Mouse (Mus musculus): ENCODE data around the gene Secisbp2.
A peak's percentile ranks its signal among the peaks of the same experiment; 100 is the strongest.
"Not testable (repeated sequence)": the region's sequence is repeated elsewhere in the genome, so short reads cannot be mapped to it uniquely, and the experiment has no call there.

The Secisbp2 gene

GRCm38 (mm10) chr13:51643924-51644828 is 7.3 kb upstream of the Secisbp2 start:
- peak; percentile 39 for DNase-seq (ENCODE audit: low read depth)

DNA sequence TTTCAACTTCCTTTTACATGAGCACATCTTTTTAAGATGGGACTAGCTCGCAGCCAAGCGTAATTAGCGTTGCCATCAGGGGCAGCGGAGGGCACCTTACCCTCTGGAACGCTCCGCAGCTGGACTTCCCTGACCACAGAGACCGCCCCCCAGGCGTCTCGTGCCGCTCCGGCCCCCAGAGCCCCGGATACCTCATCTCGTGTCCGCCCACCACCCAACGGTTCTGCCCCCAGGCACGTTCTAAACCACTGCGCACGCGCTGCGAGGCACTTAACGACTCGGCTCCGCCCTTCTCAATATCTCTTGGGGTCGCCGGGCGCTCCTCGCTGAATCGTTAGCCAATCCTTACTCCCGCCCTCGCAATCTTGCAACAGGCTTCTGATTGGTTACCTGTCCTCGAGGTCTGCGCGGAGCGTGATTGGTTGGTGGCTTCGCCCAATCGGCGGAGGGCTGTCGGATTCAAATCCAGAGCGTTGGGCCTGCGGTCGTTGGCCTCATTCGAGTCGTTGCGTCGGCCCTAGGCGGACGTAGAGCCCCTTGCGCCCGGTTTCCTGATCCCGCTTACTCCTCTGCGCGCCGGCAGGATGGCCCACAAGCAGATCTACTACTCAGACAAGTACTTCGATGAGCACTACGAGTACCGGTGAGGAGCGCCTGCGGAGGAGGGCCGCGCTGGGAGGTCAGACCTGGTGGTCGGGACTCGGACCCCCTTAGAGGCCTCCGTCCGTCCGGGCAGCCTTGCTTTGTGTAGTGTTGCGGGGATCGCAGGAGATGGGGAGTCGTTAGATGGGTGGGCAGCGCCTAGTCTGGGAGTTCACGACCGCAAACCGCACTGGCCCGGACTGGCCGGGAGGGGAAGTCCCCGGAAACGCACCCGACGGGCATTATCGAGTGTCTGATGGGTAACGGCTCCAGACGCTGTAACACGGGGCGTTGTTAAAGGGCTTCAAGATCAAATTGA is 6.4 kb upstream of the Secisbp2 start, which contains the start of gene Cks2:
Cks2 (plus strand) TSS at position 404 of the 961 bp plus-strand sequence.
- DNase-seq (ENCODE audit: low read depth): peak; percentile 100

DNA sequence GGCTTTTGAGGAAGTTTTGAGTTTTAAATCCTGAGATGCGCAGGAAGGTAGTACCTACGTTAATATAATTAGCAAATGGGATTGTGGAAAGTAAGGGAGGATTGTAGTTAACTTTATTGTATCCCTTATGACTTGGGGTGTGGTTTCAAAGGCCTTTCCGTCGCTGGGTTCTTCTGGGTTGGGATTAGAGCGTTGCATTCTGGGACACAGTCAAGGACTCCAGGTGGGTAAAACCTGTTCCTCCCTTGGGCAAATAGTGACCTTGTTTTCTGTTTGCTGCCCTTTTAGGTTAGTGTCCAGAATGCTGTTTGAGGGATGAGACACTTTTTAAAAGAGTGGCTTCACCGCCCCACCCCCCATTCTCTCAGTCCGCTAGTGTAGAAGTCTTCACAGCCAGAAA is 5.6 kb upstream of the Secisbp2 start:
- peak; percentile 59 for DNase-seq (ENCODE audit: low read depth)

GRCm38 (mm10) chr13:51646362-51647027 is 5.0 kb upstream of the Secisbp2 start:
- peak; percentile 17 for DNase-seq (ENCODE audit: low read depth)

GRCm38 (mm10) chr13:51647770-51648169 is 3.7 kb upstream of the Secisbp2 start:
- peak; percentile 45 for DNase-seq (ENCODE audit: low read depth)

DNA sequence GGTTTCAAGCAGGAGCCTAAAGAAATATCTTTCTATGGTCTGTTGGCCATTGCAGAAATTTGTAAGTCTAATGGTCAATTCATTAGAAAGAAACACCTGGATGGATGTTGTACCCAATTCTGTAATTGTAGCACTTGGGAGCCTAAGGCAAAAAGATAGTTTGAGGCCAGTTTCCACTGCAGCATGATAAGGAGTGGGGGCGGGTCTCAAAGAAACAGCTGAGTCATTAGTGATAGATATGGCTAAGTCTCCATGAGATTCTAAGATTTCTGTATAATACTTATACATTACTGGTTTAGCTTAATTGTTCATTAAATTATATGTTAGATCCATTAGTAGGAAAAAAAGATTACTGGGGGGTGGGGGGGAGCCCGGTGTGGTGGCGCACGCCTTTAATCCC is 3.3 kb upstream of the Secisbp2 start:
- peak; percentile 64 for DNase-seq (ENCODE audit: low read depth)

GRCm38 (mm10) chr13:51649740-51650139 is 1.8 kb upstream of the Secisbp2 start:
- no peak for DNase-seq (ENCODE audit: low read depth)

DNA sequence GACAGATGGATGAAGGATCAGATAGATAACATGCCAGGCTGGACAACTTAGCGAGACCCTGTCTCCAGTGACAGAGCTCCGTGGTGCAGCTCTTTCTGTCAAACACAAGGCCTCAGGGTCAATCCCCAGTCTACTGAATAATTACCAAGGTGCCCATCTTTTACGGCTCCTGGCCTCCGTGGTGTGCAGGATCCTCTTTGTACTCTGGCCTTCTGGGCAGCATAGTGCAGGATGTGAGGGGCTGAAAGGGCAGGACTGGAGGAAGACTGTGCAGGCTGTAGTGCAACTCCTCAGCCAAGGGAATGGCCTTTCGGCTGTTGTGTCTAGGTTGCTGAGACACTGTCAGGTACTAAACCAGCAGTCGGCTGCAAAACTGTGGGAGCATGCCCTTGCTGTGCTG is 1.7 kb downstream of the Secisbp2 start:
- DNase-seq (ENCODE audit: low read depth): no peak

DNA sequence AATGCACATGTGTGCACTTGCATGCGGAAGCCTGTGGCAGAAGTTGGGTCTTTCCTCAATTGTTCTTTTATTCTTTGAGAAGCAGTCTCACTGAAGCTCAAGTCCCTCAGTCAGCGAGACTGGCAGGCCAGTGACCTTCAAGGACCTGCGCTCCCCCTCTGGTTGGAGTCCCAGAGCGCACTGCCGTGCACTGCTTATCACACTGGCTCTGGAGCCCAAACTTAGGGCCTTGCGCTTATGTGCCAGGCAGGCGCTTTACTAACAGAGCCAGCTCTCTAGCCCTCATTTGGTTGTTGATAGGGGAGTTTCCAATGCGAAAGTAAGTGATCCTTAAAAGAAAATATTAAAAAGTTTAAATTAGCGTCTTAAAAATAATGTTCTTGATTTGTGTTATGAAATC is 2.5 kb downstream of the Secisbp2 start:
- no peak for DNase-seq (ENCODE audit: low read depth)

GRCm38 (mm10) chr13:51656516-51657235 is 5.2 kb downstream of the Secisbp2 start:
- no peak for DNase-seq (ENCODE audit: low read depth)

DNA sequence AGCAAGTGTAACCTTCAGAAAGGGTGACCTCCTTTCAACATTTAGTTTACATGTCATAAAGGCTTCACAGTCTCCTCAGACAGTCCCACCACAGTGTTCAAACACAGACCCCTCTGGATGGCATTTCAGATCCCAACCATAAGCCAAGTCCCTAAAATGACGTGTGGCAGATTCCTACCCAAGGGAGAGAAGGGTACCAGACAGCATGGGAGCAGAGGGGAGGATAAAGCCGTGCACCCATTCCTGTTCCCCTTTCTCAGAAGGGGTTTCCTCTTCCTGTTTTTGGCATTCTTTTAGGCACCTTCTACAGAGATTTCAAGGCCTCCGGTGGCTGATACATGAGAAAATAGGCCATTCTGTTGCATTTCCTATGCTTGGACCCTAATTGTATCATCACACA is 6.6 kb downstream of the Secisbp2 start:
- DNase-seq (ENCODE audit: low read depth): no peak

DNA sequence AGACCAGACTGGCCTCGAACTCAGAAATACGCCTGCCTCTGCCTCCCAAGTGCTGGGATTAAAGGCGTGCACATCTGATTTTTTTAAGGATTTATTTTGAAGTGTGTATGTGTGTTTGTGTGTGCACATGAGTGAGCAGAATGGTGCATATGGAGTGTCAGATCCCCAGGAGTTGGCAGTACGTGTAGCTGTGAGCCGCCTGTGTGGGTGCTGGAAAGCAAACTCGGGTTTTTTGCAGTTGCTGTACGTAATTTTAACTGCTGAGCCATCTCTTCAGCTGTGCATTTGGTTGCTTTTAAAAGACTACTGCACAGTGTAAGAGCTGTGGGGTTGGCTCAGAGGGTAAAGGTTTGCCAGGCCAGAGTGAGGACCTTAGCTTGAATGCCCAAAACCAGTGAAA is 8.1 kb downstream of the Secisbp2 start:
- no peak for DNase-seq (ENCODE audit: low read depth)

DNA sequence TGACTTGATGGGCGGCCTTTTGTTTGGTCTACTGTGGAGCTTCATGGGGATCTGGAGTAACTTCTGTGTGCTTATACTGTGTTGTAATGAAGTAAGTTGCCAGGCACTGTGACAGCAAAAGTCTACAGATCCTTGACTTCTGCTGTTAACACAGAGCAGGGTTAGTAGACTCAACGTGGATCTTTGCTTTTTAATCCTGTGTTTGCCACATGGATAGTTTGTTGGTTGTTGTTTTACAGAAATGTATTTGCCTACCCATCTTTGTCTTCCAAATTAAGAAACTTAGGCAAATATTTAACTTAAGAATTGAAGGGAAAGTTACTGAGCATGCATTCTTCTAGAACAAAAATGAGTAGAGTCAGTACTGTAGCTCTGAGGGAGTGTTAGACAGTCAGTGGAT is 12.1 kb downstream of the Secisbp2 start:
- no peak for DNase-seq (ENCODE audit: low read depth)

GRCm38 (mm10) chr13:51668195-51668594 is 16.7 kb downstream of the Secisbp2 start:
- not testable (repeated sequence) for DNase-seq (ENCODE audit: low read depth)

DNA sequence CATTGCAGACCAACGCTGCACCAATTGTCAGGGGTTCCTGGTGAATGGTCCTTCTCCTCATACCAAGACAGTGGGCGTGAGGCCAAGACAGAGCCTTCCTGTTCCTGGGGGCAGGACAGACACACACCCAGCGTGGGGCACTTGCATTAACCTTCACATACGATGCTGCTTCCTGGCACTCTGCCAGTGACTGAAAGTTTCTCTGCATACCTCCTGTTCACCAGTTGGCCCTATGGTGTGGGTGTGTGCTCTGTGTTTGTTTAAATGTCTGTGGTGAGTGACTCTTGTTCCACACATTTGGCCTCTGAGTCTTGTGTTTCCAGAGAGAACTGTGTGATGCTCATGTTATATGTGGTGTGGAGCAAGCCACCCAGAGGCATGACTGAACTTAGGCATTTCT is 25.1 kb downstream of the Secisbp2 start:
- DNase-seq (ENCODE audit: low read depth): peak; percentile 93

- DNase-seq (ENCODE audit: low read depth): peak; percentile 96
Observed at GRCm38 (mm10) chr13:51677041-51677440, 25.5 kb downstream of the Secisbp2 start.

DNA sequence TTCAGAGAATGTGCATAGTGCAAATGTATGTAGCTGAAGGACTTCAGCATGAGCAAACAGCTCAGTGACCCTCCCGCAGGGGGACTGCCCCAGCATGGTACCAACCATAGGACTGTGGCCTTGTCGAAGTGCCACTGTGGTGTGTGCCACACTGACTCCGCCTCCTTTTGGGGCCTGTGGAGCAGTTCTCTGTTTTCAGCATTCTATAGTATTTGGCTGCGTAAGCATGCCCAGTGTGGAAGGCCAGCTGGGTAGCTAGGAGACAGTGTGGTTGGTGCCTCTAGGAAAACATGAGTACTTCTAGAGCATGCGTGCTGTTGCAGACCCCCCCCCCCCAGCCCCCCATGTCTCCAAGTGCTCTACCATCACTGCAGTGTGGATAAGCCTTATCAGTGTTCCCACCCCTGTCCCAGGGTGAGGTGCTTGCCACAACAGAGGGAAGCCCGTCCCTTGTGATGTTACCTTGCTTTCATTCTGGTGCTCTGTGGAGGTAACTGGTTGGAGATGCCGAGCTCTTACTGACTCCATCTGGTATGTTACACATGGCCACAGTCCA is 26.2 kb downstream of the Secisbp2 start:
- DNase-seq (ENCODE audit: low read depth): peak; percentile 70

GRCm38 (mm10) chr13:51678687-51679086 is 27.2 kb downstream of the Secisbp2 start:
- DNase-seq (ENCODE audit: low read depth): no peak

- no peak for DNase-seq (ENCODE audit: low read depth)
Observed at GRCm38 (mm10) chr13:51679332-51679731, 27.8 kb downstream of the Secisbp2 start.

DNA sequence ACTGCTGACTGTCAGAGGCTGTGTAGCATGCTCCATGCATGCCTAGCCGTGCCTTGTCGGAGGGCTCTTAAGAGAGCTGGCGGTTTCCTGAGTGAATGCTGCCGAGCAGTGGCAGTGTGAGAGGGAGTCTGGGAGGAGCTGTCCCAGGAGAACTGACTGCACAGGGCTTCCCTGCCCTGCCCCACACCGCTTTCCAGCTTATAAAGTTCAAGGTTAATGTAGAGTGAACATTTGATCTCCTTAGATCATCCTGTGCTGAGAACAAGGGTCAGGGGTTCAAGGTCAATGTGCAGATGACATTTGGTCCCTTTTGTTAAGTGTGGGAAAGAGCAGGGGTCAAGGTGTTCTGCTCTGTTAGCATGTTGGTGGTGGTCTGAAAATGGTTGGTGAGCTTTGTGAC is 29.6 kb downstream of the Secisbp2 start:
- no peak for DNase-seq (ENCODE audit: low read depth)

DNA sequence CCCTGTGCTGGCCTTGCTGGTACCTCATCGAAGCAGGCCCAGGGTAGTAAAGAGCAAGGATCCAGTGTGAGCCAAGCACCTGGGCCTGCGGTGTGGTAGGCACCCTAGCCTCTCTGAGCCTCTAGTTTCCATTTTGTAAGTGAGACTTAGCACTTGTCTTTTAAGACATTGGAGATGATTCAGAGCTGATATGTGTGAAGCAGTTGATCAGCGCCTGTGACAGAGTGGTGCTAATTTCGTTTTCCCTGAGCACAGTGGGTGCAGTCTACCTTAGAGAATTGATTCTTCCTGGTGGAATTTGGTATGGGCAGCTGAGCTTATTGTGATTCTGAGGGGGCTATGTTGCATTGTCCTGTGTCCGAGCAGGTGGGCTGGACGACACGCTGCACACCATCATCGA is 30.1 kb downstream of the Secisbp2 start:
- no peak for DNase-seq (ENCODE audit: low read depth)
